Mouse (Mus musculus) lung, postnatal 0 days (tissue): ENCODE results near the gene Pla2g2e.

Source experiments
- CTCF ChIP-seq: IDR thresholded peaks from 2 replicates; pipeline ENCODE4 v1.5.1; 2016; ENCODE audit warnings: antibody characterized with exemption, mild to moderate bottlenecking
- EP300 ChIP-seq: IDR thresholded peaks from 2 replicates; pipeline ENCODE4 v1.6.1; 2016; ENCODE audit warnings: antibody characterized with exemption, mild to moderate bottlenecking, control low read depth

DNA sequence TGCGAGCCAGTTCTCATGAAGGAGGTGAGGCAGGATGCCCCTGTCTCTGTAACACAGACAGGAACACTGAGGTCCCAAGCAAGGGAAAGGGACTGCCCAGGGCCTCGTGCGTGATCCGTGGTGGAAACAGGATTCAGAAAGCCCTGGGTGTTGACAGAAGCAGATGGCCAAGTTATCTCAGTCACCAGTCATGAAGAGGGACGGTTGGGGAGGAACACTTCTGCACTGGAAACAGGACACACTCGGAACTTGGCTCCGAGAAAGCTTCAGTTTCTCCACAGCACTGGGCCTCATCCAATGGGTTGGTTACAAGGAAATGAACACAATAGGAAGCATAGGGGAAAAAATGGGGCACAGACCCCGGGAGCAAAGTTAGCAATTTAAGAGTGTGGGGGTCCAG is 1.0 kb downstream of the Pla2g2e start:
- TF ChIP-seq CTCF: no peak
- TF ChIP-seq EP300: no peak
